Mouse (Mus musculus) thymus, adult 18-20 months (tissue): ENCODE data around the gene Smarcd3.
"Not testable (repeated sequence)": the region's sequence is repeated elsewhere in the genome, so short reads cannot be mapped to it uniquely, and the experiment has no call there.

Experiments
- DNase-seq, 2 experiments: peaks; one replicate each; pipeline ENCODE4 v3.0.0; 2022; ENCODE audit warnings: mixed read lengths in 2 of 2

Smarcd3 gene

DNA sequence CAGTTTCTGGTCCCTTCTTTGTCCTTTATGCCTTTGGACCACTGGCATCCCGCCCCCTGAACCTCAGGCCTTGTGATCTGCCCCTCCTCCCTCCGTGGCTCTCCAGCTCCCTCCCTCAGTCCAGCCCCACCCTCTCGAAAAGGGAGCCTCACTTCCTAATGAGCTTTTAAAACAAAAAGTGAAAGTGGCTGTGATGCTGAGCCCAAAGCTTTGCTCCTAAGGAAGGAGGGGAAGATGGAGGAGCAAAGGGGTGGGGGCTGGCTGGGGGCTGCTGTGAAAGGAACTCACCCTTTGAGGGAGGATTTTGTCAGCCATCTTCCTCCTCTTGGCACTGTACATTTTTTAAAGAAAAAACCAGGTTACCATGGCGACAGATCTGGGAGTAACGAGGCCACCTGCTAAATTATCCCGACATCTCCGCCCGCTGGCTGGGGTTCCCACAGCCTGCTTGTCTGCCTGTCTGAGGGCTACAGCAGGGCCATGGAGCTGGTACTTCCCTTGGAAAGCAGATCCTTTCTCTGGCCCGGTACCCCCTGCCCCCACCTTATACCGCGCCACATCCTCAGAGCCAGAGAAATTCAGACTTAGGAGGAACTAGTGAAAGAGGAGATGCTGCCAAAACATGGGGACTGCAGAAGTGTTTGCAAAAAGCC lies 27.6 kb downstream of the Smarcd3 start:
- no peak for DNase-seq

DNA sequence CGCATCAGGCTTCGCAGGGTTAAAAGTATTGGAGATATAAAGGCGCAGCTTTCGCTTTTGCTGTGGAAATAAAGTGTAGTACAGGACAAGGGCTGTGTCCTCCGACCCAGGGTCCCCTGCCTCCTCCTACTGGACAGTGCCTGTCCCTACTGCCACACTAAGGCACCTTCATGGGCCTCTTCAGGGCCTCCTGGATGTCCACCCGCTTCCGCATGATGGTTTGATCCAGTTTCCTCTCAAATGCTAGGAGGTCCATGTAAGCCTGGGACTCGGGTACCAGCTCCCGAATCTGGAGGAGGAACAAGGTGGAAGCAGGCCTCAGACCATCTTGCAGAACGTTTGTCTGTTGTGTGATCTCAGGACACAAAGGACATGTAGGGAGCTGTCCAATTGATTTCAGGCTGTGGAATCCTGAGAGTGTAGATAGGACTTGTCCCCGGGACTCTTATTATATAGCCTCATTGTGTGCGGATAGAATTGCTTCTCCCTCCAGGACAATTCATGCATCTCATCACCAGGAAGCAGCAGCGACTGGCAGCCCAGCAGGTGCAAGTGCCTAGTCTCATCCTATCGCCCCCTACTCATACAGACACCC lies 28.3 kb downstream of the Smarcd3 start:
- DNase-seq = no peak

DNA sequence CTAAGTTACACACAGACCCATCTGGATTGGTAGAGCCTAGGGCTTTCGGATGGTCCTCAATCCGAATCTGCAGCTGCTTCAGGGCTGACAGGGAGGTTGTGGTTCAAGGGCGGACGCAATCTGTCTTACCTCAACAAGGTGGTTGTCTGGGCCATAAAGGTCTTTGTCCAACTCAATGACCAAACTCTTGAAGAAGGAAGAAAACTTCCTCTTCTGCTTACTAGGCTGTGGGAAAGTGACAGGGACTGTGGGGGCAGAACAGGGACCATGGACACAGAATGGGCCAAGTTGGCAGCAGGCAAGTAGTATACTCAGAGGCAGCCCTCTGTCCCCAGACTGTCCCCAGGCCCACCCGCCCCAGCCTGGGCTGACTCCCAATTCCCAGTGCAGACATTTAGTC lies 28.9 kb downstream of the Smarcd3 start:
- no peak for DNase-seq

DNA sequence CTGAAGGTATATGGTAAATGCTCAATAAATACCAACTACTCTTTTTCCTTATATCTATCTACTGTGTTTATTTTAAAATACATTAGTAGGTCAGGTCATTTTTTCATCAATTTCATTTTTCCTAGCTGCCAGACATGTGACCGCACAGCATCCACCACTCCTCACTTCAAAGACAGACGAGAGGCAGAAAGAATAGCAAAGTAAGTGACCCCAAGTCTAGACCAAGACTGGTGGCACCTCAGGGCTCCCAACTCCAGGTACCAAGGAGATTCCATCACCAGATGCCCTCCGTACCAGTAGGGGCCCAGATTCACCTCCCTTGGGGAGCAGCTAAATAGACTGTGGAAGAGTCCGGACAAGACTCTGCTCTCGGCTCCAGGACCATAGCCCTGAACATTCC lies 29.9 kb downstream of the Smarcd3 start:
- DNase-seq = no peak

DNA sequence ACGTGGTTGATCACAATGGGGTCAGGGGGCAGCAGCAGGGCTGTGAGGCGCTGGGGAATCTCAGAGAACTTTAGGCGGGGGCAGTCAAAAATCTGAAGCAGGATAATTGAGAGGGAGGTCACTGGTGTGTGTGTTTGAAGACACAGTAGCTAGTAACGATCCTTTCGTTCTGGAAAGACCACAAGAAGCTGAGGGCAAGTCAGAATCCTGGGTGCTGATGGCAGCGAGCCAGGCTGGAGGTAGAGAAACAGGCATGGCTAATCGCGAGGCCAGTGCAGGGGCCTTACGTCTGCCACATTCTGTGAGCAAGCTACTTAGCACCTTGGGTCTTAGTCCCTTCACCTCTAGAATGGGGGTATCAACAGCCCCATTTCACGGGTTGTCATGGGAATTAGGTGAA lies 30.3 kb downstream of the Smarcd3 start:
- no peak for DNase-seq

DNA sequence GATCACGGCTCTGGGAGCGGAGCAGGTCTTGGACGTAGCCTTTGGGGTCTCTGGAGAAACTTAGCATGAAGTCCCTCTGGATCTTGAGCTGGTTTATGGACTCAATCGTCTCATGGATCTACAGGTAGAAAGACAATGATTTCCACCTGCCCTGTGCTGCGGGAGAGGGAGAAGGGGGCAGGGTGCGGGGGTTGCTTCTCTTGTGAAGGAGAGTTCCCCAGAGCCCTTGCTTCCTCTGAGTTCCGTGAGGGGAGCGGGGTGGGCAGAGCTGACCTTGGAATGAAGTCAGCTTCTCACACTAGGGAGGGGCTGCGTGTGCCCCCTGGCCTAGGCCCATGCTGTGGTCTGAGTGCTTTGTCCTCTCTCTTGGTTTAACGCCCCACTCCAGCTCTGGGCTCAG lies 31.0 kb downstream of the Smarcd3 start:
- DNase-seq = no peak

DNA sequence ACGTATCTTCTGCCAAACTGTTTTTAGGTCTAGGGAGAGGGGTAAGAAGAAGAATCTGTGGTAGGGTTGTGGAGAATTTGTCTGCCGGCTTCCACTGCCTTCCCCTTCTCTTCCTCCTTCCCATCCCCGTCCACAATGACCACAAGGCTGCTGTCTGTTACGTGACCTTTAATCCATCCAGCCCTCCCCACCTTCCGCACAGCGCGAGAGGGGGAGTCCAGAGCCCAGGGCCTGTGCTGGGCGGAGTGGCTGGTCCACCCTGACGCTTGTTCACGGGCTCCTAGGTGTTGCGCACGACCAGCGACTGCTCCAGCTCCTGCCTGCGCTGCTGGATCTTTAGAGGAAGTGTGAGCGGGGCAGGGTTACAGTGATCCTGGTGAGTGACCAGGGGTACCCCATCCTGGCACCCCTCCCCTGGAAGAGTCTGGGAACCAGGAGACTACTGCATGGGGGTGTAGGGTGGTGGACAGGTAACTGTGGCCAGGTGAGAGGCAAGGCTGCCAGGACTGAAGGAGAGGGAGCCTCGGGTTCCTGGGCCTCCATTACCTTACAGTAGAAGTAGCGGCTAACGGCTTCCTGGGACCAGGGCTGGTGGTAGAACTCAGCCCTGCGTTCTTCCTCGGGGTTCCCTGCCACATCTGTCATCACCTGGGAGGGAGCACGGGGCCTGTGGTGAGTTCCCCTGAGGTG lies 31.6 kb downstream of the Smarcd3 start:
- no peak for DNase-seq

DNA sequence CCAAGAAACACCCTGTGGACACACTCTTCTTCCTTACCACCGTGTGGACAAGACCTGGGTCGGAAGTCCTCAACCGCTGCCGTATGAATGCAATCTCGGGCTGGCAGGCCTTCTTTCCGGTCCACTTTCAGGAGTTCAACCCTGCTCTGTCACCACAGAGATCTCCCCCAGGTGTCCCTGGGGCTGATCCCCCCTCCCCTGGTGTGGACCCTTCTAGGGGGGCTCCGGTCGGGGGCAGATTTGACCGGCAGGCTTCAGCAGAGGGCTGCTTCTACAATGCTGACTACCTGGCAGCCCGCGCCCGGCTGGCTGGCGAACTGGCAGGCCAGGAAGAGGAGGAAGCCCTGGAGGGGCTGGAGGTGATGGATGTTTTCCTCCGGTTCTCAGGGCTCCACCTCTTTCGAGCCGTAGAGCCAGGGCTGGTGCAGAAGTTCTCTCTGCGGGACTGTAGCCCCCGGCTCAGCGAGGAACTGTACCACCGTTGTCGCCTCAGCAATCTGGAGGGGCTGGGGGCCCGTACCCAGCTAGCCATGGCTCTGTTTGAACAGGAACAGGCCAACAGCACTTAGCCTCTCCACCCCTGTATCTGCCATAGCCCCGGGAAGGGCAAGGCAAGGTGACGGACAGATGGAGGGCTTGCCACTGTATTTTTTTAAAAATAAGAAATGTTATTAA lies 32.3 kb downstream of the Smarcd3 start:
- no peak for DNase-seq

DNA sequence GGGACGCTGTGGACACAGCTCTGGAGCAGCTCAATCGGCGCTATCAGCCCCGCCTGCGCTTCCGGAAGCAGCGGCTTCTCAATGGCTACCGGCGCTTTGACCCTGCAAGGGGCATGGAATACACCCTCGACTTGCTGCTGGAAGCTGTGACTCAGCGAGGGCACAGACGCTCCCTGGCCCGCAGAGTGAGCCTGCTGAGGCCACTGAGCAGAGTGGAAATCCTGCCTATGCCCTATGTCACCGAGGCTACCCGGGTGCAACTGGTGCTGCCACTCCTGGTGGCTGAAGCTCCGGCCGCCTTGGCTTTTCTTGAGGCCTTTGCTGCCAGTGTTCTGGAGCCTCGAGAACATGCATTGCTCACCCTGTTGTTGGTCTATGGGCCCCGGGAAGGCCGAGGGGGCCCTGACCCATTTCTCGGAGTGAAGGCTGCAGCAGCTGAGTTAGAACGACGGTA lies 32.9 kb downstream of the Smarcd3 start:
- DNase-seq = no peak

DNA sequence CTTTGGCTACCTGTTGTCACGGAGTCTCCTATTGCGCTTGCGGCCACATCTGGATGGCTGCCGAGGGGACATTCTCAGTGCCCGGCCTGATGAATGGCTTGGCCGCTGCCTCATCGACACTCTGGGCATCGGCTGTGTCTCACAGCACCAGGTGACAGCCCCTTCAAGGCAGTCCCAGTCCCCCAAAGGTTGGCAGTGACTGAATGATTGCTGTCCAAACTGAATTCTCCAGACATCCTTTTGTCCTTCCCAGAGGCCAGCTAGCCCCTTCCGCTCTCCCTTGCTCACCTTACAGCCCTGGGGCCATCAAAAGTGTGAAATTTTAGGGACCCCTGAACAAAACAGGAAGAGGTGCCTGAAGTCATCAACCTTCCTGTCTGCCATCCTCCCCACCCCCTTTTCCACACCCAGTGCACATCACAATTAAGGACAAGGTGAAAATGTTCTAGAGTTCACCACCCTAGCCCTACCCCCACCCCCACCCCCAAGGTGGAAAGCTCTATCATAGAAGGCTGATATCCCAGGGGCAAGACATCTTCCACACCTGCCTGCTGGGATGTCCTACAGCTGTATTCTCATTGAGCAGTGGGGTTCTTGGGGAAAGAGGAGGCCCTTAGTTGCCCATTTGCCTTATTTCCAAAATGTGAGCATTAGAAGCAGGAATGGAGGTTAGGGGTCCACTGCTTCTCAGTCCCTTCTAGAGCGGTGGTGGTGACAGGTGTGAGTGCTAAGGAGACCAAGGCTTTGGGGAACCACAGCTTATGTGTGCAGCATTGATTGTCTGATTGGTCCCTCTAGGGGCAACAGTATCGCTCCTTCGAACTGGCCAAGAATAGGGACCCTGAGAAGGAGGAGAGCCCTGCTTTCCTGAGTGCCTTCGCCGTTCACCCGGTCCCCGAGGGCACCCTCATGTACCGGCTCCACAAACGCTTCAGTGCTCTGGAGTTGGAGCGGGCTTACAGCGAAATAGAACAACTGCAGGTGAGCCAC lies 34.4 kb downstream of the Smarcd3 start:
- DNase-seq = no peak

DNA sequence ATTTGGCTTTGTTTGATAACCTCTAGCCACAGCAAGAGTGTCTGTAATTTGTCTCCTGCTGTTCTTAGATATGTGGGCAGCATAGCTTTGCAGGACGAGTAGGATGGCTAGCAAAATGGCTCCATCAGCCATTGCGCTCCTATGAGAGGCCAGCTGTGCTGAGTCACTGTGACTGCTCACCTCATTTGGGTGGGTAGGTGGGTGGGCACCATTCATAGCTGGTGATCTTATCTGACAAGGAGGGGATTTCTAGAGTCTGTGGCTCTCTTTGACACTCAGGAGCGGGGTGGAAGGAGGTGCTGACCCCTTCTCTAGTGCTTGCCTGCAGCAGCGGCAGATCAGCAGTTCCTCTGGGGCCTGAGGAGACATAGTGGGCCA lies 37.0 kb downstream of the Smarcd3 start:
- DNase-seq = no peak

DNA sequence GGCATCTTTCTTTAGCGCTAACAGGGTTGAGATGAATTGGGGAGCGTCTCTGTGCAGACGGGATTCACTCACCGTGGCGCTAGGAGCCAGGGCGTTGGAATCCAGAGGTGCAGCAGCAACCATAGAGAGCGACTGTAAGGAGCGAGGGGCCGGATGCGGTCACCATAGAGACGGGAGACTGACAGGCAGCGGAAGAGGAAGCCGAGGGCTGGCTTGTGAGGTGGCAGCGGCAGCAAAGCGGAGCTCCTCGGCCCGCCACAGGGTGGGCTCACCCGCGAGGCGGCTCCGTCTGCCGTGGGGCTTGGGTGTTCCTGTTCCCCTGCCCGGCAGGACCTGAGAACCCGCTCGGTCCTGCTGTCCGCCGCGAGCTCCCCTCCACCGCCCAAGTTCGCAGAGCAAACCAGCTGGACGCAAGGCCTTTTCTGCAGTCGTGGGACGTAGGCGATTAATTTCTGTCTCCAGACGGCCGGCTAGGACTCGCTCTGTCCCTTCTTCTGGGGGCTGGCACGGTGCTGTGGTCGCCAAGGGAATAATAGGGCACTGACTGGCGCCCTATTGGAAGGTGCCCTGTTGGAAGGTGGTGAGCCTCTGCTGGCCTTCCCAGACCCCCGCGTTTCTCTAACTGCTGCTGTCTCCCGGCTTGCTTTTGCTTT lies 37.5 kb downstream of the Smarcd3 start, which contains the start of gene Chpf2:
TSS of gene Chpf2 (plus strand) at position 195 of the 653 bp plus-strand sequence.
- DNase-seq = peak; percentile 80 to 81

DNA sequence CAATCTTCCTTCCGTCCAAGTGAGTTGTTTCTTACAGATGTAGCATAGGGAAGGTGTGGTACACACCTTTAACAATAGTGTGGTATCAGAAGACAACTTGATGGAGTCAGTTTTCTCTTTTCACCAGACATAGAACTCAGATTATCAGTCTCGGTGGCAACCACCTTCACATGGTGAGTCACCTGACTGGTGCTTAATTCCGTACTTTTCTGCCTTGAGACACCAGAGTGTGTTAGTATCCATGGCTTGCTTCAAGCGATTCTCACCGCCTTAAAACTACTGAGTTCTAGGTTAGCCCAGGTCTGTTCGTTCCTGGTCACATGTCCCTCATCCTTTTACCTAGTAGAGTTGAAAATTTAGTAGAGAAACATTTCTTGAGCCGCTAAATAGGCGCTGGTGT lies 38.1 kb downstream of the Smarcd3 start:
- no peak for DNase-seq

DNA sequence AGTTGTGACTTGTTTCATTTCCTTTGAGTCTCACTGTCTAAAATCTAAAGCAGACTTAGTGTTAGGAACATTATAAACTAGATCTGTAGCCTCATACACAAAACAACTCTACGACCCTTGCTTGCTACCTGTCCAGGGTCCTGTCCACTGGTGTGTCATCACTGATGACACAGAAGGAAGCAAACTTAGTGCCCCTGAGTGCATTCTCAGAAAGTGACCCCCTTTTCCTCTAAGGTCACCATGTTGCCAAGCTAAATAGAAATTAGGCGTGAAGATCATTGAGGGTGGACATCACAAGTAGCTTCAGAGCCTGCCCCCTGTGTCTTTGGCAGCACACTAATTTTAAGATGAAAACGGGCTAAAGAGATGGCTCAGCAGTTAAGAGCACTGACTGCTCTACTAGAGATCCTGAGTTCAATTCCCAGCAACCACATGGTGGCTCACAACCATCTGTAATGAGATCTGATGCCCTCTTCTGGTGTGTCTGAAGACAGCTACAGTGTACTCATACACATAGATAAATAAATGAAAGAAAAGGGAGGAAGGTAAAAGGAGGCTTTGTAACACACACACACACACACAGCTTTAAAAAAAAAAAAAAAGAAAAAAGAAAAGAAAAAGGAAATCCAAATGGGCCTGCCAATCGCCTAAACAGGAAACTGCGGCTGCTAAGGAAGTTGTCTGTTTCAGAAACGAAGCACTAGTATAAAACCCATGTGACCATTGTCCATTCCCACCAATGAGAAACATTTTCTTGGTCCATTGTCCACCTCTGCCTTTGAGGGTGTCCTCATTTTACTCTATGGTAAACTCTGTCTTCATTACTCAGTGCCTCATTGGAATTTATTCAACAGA lies 45.9 kb downstream of the Smarcd3 start:
- no peak for DNase-seq

DNA sequence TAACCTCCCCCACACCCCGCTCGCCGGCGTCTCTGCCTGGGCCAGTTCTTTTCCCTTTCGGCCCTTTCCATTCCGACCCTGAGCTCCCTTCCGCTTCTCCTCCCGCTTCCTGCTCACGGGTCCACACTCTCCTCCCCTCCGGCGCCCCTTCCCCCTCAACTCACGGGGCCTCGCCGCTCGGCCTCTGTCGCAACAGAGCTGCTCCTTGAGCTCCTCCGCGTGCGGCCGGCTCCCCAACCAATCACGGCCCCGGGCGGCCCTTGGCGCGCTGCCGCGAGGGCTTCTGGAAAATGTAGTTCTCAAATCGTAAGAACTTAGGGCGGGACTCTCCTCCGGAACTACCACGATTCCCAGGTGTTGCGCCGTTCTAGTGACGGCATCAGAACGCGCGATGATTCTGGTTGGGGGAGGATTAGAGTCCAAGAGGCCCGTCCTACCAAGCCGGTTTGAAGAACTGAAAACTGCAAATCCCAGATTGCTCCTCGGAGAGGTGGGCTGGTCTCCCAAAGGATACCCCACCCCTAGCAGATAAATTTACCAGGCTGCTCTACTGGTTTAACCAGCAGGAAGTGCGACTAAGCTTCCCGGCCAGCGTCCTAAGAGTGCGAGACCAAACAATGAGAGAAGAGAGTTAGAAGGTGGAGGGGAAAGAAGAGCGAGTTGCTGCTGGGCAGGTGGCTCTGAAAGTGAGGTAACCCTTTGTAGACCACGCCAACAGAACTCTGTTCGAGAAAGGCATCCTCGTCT lies 46.9 kb downstream of the Smarcd3 start, which contains the start of gene Abcf2:
TSS of gene Abcf2 (minus strand) at position 285 of the 747 bp plus-strand sequence.
- DNase-seq = peak; percentile 98 to 99

DNA sequence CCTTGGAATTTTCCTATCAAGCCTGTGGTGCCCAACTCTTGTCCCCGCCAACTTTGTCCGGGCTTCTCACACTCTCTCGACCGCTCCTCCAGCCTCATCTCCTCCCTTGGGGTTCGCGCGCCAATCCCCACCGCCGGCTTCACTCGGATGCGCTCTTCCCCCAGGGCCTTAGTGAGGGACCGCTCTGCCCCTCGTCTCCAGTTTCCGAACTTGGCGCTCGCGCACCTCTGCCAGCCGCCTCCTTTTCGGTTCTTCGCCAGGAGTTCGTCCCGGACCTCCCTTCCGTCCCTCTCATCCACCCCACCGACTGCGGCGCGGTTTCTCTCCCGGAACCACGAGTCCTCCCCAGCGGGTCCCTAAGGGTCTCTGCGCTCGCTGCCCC lies 47.4 kb downstream of the Smarcd3 start:
- DNase-seq = no peak

DNA sequence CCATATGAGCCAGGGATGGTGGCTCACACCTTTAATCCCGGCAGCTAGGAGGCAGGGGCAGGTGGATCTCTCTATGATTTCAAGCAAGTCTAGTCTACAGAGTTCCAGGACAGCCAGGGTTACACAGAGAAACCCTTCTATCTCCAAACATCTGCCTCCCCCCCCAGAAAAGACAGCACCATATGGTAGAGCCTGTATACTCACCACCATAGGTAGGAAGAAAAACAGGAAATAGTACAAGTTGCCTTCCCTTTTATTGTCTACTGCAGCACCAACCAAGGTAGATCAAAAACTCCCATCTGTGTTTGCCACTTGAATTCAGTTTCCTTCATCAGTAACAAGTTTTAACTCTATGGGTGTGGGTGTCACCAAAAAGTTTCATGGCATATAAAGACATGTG lies 48.3 kb downstream of the Smarcd3 start:
- no peak for DNase-seq

DNA sequence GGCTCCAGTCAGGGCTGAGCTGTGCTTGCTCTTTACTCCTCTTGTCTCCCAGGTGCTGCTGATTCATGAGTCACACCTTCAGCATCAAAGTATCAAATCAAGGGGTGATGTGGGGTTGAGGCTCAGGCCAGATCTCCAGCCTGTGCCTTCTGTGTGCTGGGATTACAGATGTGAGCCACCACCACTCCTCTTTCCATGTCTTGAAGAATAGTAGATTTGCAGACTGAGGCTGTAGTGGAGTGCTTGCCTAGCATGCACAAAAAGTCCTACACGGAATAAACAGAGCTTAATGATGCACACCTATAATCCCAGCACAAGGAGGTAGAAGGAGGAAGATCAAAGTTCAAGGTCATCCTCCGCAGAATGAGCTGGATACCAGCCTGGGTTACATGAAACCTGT lies 67.5 kb downstream of the Smarcd3 start, which contains the start of gene 4931409K22Rik:
TSS of gene 4931409K22Rik (minus strand) at position 101 of the 400 bp plus-strand sequence.
- DNase-seq = no peak

DNA sequence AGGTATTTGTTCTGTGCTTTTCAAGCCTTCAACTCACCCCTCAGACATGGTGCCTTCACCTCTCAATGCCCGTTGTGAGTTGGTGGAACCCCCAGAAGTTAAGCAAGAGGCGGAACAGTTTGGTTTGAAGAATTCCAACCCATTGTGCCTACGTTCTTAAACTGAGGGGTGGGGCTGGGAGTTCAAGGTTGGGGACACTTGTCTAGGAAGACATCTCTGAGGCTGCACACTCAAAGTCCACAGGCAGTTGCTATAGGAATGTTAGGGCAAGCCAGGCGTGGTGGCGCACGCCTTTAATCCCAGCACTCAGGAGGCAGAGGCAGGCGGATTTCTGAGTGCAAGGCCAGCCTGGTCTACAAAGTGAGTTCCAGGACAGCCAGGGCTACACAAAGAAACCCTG lies 68.9 kb downstream of the Smarcd3 start:
- DNase-seq = not testable (repeated sequence)
